Mouse (Mus musculus) ES-Bruce4 (cell line): ENCODE measurements around the gene Zfp618.

Source experiments
- CTCF ChIP-seq: IDR thresholded peaks from one replicate; pipeline ENCODE4 v1.8.1; 2011; ENCODE audit warnings: low read depth, low read length
- EP300 ChIP-seq: IDR thresholded peaks from 2 replicates; pipeline ENCODE4 v1.6.1; 2011; ENCODE audit warnings: low read depth, low read length; ENCODE audit not compliant: insufficient read depth
- POLR2A ChIP-seq: IDR thresholded peaks from one replicate; pipeline ENCODE4 v1.8.1; 2011; ENCODE audit warnings: low read length; ENCODE audit not compliant: insufficient read depth

GRCm38 (mm10) chr4:63102025-63102424 is 136.7 kb downstream of the Zfp618 start:
- TF ChIP-seq CTCF (no peak), POLR2A (no peak), EP300 (no peak)
